Mouse (Mus musculus): ENCODE measurements at regions not wholly inside any gene's neighbourhood (a gene's known extent, or its start where the extent isn't known, plus 50 kb on each side); places are given as distances from the start of the nearest gene placed in this dataset.

GRCm38 (mm10) chr10:27891778-27892512, 182.7 kb upstream of the Ptprk start:
- TF ChIP-seq CTCF (IDR thresholded peaks at IDR 0.05; ENCODE audit: low read depth), result no peak
- no peak for TF ChIP-seq EP300 (IDR thresholded peaks at IDR 0.05; ENCODE audit: low read depth)
